Mouse (Mus musculus) v-Abl transformed pro-B cells (cell line): Measurements from ENCODE around the gene Lrrc4b.

Experiments used
- in situ Hi-C, 2 experiments: fragments of 400-800 bp; cut with MboI; formaldehyde crosslinking; loops; one replicate each; pipeline ENCODE4 v1.15.1; 2025; ENCODE audit not compliant: unreplicated experiment in 2 of 2

Gene Lrrc4b

DNA sequence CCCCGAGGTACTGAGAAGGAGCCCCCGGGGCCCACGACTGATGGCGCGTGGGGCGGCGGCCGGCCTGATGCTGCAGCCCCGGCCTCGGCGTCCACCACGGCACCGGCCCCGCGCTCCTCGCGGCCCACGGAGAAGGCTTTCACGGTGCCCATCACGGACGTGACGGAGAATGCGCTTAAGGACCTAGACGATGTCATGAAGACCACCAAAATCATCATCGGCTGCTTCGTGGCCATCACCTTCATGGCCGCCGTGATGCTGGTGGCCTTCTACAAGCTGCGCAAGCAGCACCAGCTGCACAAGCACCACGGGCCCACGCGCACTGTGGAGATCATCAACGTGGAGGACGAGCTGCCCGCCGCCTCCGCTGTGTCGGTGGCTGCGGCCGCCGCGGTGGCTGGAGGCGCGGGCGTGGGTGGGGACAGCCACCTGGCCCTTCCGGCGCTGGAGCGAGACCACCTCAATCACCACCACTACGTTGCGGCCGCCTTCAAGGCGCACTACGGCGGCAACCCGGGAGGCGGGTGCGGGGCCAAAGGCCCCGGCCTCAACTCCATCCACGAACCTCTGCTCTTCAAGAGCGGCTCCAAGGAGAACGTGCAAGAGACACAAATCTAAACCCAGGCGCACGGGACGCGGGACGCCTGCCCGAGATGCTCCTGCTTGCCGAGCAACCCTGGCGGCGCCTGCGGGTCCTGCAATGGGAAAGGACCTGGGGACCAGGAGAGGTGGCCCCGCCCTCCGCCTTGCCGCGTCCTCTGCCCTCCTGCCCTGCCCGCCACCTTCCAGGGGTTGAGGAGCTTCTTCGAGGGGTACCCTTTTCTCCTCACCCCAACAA is 33.6 kb downstream of the Lrrc4b start:
- in situ Hi-C loops, result loop anchor here (10.0 to 25.0 kb wide), 3 partner anchors 78 to 775 kb away; partner anchors contain the start of genes 1700008O03Rik (in 1 of the 2), Klk14 (in 1 of the 2) and Syt3 (in 1 of the 2)

DNA sequence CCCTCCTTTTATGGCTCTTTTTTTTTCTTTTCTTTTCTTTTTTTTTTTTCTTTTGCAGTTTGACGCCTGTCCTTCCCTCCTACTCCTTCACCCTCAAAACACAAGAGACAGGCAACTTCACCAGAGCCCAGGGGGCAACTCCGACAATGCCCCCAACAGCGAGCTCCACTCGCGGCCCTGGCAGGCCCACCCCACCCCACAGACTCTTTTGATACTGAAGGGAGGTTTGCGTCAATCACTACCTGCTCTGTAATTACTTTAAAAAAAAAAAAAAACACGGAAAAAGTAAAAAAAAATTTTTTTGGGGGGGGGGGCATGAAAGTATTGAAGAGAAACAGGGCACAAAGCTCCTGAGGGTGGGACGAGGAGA is 34.2 kb downstream of the Lrrc4b start:
- in situ Hi-C loops, result loop anchor here (10.0 to 25.0 kb wide), 3 partner anchors 78 to 776 kb away; partner anchors contain the start of genes 1700008O03Rik (in 1 of the 2), Klk14 (in 1 of the 2) and Syt3 (in 1 of the 2)

DNA sequence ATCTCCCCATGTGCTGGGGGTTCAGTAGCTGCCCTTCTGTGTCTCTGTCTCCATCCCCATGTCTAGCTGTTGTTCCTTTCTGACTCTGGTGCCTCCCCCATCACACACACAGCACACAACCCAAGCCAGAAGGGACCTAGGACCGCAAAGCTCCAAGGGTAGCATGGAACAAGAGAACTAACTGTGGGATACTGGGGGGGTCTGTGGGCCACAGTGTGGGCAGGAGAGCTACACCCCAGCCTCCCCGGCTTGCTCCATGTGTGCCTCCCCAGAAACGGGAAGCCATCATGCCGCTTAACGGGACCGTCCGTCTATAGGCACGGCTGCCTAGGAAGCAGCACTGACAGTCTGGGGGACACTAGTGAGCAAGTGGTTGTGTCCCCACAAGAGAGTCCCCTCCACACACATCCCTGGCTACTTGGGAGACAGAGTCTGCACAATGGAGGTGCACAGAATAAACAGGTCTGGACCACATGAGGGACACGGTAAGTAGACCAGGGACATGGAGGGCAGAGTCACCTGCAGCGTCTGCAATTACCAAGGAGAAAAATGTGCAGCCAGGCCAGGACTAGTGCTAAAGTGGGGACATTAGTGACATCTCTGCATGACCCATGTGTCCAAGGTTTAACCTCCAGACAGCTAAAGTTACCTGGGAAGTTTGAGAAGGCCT is 34.9 kb downstream of the Lrrc4b start:
- in situ Hi-C loops, result loop anchor here (10.0 to 25.0 kb wide), 3 partner anchors 79 to 776 kb away; partner anchors contain the start of genes 1700008O03Rik (in 1 of the 2), Klk14 (in 1 of the 2) and Syt3 (in 1 of the 2)

DNA sequence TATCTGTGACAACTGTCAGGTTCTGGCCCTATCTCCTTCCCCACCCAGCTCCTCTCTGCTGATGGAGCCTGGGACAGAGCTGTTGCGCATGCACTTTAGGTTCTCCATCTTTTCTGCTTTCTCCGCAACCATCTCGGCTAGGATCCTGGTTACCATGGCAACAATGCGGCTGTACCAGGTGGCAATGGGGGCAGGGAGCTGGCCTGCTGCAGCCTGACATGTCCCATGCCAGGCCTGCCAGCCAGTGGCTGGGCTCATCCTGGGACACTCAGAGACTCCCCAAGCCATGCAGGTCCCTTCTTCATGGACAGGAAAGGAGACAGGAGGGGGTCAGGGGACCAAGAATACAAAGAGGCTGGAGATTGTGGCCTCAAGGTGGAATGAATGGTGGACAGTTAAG is 35.7 kb downstream of the Lrrc4b start:
- in situ Hi-C loops, result loop anchor here (10.0 to 25.0 kb wide), 3 partner anchors 80 to 777 kb away; partner anchors contain the start of genes 1700008O03Rik (in 1 of the 2), Klk14 (in 1 of the 2) and Syt3 (in 1 of the 2)

DNA sequence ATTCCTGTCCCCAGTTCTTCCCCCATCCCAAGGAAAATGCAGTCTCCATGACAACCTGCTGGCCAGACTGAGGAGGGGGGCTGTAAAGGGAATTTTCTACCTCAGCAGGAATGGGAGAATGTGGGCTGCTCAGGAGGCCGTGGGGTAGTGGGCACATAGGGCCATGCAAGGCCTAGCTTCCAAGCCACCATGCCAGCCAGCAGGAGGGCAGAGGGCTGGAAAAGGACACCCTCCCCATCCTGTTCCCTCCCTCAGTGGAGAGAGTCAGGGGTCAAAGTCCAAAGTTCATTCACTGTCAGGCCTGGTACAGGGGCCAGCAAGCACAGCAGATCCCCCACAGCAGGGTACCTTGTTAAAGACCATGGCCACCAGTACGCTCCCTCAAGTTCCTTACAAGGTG is 36.3 kb downstream of the Lrrc4b start, which contains the start of gene Aspdh:
Aspdh (plus strand) TSS at position 281 of the 400 bp plus-strand sequence.
- in situ Hi-C loops, result loop anchor here (10.0 to 25.0 kb wide), 3 partner anchors 80 to 778 kb away; partner anchors contain the start of genes 1700008O03Rik (in 1 of the 2), Klk14 (in 1 of the 2) and Syt3 (in 1 of the 2)

DNA sequence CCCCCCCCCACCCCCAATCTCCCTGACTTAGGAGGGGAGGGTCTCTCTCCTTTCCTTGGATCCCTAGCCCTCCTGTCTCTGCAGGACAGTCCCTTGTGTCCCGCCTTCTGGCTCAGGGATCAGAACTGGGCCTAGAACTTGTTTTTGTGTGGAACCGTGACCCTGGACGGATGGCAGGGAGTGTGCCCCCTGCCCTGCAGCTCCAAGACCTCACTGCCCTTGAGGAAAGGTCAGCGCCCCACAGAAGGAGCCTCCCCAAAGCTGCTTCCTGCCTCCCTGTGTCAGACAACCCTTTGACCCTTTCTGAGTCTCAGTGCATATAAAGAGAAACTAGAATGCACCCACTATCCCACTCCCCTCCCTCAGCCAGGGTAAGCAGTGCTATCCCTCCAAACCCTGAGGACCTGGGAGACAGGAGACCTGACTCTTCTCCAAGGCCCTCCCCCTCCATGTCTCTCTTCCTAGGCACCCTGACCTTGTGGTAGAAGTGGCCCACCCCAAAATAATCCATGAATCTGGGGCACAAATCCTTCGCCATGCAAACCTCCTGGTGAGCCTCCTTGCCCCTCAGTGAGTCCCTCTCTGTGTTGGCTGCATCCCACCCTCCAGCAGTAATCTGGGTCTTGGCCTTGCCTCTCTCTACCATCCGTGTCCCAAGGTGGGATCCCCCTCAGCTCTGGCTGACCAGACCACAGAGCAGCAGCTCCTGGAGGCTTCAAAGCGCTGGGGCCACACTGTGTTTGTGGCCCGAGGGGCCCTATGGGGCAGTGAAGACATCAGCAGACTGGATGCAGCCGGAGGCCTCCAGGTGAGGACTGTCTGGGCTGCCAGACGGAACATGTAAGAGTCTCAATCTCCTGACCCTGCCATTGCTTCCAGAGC is 37.4 kb downstream of the Lrrc4b start:
- in situ Hi-C loops, result loop anchor here (10.0 to 25.0 kb wide), 3 partner anchors 81 to 779 kb away; partner anchors contain the start of genes 1700008O03Rik (in 1 of the 2), Klk14 (in 1 of the 2) and Syt3 (in 1 of the 2)

DNA sequence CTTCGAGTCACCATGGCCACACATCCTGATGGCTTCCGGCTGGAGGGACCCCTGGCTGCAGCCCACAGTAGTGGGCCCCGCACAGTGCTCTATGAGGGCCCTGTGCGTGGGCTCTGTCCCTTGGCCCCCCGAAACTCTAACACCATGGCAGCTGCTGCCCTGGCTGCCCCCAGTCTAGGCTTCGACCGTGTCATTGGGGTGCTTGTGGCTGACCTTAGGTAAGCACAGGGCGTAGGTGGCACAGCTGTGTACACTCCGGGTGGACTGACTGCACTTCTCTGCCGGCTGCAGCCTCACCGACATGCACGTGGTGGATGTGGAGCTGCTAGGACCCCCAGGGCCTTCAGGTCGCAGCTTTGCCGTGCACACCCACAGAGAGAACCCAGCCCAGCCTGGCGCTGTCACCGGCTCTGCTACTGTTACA is 38.1 kb downstream of the Lrrc4b start:
- in situ Hi-C loops, result loop anchor here (10.0 to 25.0 kb wide), 3 partner anchors 82 to 780 kb away; partner anchors contain the start of genes 1700008O03Rik (in 1 of the 2), Klk14 (in 1 of the 2) and Syt3 (in 1 of the 2)

DNA sequence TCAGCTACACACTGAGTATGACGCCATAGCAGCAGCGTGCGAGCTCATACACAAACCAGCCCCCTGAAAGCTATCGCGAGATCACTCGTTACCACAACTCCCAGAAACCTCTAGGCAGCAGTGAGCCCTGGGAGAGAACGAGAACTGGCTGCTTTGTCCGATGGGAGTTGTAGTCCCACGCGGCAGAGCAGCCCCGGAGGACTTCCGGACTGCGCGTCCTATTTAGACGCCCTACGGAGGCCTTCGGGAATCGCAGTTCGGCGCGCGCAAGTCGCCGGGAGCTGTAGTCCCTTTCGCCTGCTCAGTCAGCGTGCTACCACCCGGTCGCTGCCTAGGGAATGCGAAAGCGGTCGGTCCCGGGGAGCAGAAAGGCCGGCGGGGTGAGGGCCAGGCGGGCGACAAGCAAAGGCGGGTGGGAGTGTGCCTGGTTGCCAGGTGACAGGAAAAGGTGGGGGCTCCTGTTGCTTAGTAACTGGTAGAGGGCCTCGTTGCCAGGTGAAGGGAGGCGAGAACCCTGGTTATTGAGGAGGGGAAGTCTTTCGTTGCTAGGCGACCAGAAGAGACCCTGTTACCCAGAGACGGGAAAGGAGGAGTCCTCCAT is 39.1 kb downstream of the Lrrc4b start, which contains the start of gene Josd2:
Josd2 (plus strand) TSS at position 170 of the 601 bp plus-strand sequence.
- in situ Hi-C loops, result loop anchor here (10.0 to 25.0 kb wide), 3 partner anchors 83 to 781 kb away; partner anchors contain the start of genes 1700008O03Rik (in 1 of the 2), Klk14 (in 1 of the 2) and Syt3 (in 1 of the 2)

DNA sequence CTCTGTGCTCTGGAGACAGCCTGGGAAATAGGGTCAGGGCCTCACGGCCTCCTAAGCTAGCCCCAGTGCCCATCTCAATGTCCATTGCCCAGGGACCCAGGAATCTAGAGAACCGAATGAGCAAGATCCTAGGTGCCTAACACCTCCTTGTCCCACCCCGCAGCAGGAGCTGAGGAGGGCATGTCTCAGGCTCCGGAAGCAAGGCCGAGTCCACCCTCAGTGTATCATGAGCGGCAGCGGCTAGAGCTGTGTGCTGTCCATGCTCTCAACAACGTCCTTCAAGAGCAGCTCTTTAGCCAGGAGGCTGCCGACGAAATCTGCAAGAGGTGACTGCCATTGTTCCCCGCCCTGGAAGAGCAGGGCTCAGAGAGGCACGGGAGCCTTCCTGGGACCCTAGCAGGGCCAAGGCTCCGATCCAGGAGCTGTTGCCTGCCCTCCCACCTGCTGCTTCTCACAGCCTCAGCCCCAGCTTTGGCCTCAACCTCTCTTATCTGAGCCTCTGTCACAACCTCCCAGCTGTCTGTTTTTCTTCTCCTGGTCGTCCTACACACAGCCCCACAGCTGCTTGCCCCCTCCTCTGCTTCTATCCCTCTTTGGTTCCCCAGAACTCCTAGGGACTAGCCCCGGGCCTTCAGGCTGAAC is 39.9 kb downstream of the Lrrc4b start:
- in situ Hi-C loops, result loop anchor here (10.0 to 25.0 kb wide), 3 partner anchors 84 to 781 kb away; partner anchors contain the start of genes 1700008O03Rik (in 1 of the 2), Klk14 (in 1 of the 2) and Syt3 (in 1 of the 2)

DNA sequence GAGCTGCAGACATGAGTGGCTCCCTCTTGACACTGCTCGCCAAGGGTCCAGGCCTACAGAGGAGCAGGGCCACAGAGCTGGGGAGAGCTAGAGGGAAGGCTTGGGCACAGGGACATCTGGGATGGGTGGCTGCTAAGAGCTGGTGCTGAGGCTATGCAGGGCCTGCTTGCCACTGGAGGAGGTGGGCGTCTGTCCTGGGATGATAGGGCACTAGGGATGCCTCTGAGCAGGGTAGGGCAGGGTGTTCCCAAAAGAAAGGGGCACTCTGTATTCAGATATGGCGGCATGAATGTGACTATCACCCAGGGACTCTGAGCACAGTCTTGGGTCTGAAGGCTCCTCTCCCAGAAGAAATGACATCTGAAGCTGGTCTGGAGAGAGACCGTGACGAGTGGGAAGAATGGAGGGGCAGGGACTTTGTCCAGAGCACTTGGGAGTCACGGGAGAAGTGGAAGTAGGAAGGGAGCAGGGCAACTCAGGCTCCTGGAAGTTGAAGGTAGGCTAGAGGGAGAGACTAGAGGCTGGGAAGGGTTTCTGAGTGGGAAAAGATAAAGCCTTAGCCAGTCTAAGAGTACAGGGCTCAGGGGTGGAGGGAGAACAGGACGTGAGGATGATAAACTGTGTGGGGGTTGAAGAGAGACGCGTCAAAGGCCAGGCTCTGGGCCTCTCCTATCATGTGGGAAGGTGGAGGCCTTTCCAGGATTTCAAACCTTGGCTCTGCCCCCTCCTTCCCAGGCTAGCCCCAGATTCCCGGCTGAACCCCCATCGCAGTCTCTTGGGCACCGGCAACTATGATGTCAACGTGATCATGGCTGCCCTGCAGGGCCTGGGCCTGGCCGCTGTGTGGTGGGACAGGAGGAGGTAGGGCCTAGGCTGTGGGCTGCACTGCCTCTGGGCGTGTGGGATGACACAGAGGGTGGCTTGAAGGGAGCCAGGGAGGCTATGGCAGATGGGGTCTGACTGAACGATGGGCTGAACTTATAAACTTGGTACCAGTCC is 41.2 kb downstream of the Lrrc4b start:
- in situ Hi-C loops, result loop anchor here (5.0 to 25.0 kb wide), 4 partner anchors 85 to 783 kb away; partner anchors contain the start of genes 1700008O03Rik (in 1 of the 2), Gm15517 (in 1 of the 2), Klk14 (in 1 of the 2) and Syt3 (in 1 of the 2)

DNA sequence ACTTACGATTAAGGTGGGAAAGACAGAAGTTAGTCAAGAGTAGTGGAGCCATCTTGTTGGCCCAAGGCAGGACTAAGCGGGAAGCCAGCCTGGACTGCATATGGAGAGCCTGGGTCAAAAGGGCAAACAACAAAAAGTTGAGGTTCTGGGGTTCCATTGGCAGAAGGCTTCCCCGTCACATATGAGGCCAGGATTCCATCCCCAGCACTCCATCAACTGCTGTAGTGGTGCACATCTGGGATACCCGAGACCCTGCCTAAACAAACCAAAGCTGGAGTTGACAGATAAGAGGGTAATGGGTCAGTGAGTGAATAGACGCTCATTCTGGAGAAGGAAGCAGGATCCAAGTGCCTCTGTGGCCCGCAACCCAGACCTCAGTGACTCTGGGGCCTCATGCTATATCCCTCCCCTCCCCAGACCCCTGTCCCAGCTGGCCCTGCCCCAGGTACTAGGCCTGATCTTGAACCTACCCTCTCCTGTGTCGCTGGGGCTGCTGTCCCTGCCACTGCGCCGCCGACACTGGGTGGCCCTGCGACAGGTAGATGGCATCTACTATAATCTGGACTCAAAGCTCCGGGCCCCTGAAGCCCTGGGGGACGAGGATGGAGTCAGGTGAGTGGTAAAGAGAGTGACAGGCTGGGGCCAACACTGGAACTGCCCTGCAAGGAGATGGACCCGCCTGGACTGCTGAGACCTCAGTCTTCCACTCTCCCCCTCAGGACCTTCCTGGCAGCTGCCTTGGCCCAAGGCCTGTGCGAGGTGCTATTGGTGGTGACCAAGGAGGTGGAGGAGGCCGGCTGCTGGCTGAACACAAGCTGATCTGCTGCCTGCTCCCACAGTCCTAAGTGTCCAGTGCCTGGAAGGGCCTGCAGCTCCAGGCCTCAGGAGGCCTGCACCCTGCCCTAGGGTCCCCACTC is 42.1 kb downstream of the Lrrc4b start:
- in situ Hi-C loops, result loop anchor here (5.0 to 25.0 kb wide), 2 partner anchors 209 to 784 kb away; partner anchors contain the start of genes Gm15517 (in 1 of the 2) and Klk14 (in 1 of the 2)

DNA sequence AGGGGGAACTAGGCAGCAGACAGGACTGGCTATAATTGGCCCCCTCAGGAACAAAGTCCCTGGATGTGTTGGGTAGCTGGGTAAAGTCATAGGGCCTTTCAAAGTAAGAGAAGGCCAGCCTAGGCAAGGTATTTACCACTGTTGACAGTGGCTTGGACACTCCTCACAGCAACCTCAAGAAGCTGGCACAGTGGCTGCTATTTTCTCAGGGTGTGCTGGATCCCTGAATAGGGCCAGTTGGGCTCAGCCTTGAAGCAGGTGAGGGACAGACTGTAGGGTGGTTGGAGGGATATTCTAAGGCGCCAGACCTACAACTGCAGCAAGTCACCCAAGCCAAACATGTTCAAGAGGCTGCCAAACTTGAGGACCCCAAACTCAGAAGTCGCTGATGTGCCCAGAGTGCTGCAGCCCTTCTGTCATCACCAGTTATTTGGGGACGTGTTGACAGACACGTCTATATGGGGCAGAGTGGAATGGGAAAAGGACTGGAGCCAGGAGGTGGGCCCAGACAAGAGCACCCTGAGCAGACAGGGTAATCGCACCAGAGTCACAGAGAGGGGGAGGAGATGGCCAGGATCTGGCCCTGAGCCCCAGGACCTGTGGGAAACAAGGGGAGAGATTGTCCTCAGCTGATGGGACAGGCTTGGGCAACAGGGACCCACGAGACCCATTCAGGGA is 43.2 kb downstream of the Lrrc4b start:
- in situ Hi-C loops, result loop anchor here (5.0 to 25.0 kb wide), 2 partner anchors 210 to 785 kb away; partner anchors contain the start of genes Gm15517 (in 1 of the 2) and Klk14 (in 1 of the 2)

DNA sequence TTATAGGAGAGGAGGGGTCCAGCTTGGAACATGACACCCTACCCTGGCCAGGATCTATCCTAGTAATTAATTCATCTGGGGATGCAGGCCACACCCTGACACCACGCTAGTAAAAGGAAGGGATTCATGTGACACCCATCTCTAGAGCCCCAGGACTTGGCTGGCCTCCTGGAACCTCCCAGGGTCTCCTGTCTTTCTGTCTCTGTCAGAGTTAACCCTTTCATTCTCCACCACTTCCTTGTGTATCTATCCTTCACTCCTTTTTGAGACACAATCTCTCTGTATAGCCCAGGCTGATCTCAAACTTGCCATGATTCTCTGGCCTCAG is 43.7 kb downstream of the Lrrc4b start:
- in situ Hi-C loops, result loop anchor here (5.0 to 25.0 kb wide), 2 partner anchors 210 to 785 kb away; partner anchors contain the start of genes Gm15517 (in 1 of the 2) and Klk14 (in 1 of the 2)

DNA sequence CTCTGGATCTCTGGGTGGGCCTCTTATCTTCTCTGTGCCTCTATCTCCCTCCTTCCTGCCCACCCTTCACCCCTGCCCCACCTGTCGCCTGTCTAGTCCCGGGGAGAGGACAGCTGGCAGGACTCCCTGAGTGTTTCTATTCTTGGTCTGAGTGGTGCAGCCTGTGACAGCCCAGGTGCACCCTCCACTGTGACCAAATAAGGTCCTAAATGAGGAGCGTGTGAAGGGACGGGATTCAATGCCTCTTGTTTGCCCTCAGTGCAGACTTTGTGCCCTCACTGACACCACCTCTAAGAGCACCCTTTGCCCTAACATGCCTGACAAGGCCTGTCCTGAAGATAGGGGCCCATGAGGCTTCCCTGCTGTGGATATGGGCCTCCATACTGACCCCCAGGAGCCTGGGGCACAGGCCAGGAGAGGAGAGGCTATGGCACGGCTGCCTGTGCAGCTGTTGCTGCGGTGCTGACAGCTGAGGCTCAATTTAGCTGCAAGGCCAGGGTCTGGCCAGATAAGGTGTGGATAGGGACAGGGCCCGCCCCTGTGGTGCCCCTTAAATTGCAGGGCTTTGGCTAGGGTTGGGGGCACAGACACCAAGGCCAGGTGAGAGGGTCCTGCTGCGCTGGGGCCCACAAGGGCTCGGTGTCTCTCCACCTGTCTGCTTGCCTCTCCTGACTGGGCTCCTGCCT is 44.3 kb downstream of the Lrrc4b start:
- in situ Hi-C loops, result loop anchor here (5.0 to 25.0 kb wide), 2 partner anchors 211 to 786 kb away; partner anchors contain the start of genes Gm15517 (in 1 of the 2) and Klk14 (in 1 of the 2)
